Mouse (Mus musculus) heart, embryonic 16.5 days (tissue): Measurements from ENCODE around the gene Spsb1. TPM values are rescaled to one million over a fixed set of nuclear protein-coding genes. Genes with fewer than 3 reads are reported as not detected.

Source experiments
- ATAC-seq: fragments of 200-750 bp; cut with Nextera tagmentation; replicated peaks from 2 replicates; pipeline ENCODE4 v1.8.0; 2017; ENCODE audit warnings: moderate number of reproducible peaks; ENCODE audit not compliant: insufficient read depth, low FRiP score; ENCODE audit errors: extremely low read depth
- H3K27ac ChIP-seq: fragments of 300-500 bp; sonication (generic); 2 replicates; pipeline ENCODE4 v1.5.1; 2014; ENCODE audit warnings: mild to moderate bottlenecking, low read length, control low read depth, moderate library complexity
- H3K27me3 ChIP-seq: fragments of 300-500 bp; sonication (generic); 2 replicates; pipeline ENCODE4 v1.6.1; 2014; ENCODE audit warnings: low read length, mixed read lengths; ENCODE audit not compliant: control insufficient read depth, insufficient read depth
- H3K36me3 ChIP-seq: fragments of 300-500 bp; sonication (generic); 2 replicates; pipeline ENCODE4 v1.6.1; 2014; ENCODE audit not compliant: control insufficient read depth, insufficient read depth
- H3K4me1 ChIP-seq: fragments of 300-500 bp; sonication (generic); 2 replicates; pipeline ENCODE4 v1.6.1; 2014; ENCODE audit warnings: low read length, mixed read lengths; ENCODE audit not compliant: control insufficient read depth, insufficient read depth
- H3K4me2 ChIP-seq: fragments of 300-500 bp; sonication (generic); 2 replicates; pipeline ENCODE4 v1.6.1; 2014; ENCODE audit warnings: low read depth, mild to moderate bottlenecking, control low read depth, low read length
- H3K4me3 ChIP-seq: fragments of 300-500 bp; sonication (generic); 2 replicates; pipeline ENCODE4 v1.5.1; 2014; ENCODE audit warnings: mild to moderate bottlenecking, control low read depth, low read length
- H3K9ac ChIP-seq: fragments of 300-500 bp; sonication (generic); 2 replicates; pipeline ENCODE4 v1.6.1; 2014; ENCODE audit warnings: low read length, control low read depth
- H3K9me3 ChIP-seq: fragments of 300-500 bp; sonication (generic); replicated peaks from 2 replicates; pipeline ENCODE4 v1.6.1; 2016; ENCODE audit warnings: low read length; ENCODE audit not compliant: control insufficient read depth
- WGBS: fragments of 180-500 bp; shearing (Covaris S2); extraction: QIAGEN DNeasy Blood & Tissue Kit; methylation state at CpG from one replicate; pipeline ENCODE4 v1.1.7; 2014; 5-methylcytosine and 5-hydroxymethylcytosine counted together
- polyA plus RNA-seq: library from polyadenylated mRNA; unstranded; fragments of >200 nt; fragmentation: Nextera tagmentation; extraction: Ambion mirVana; gene quantifications from 2 replicates; pipeline ENCODE4 v1.2.1, GENCODE M21; 2015

Gene Spsb1
- polyA plus RNA-seq, 1 experiment from 2014 or later, result 12.4 TPM

GRCm38 (mm10) chr4:149850674-149851073 is 104.2 kb downstream of the Spsb1 start:
- Histone ChIP-seq H3K4me2 (no peak overlapping the region), H3K9me3 (no peaks in the 10 kb centered on the region), H3K4me3 (no peak overlapping the region), H3K4me1 (peaks cover 14% of the 10 kb centered on the region), H3K36me3 (no peaks in the 10 kb centered on the region), H3K9ac (no peak overlapping the region), H3K27ac (no peak overlapping the region), H3K27me3 (no peaks in the 10 kb centered on the region)
- ATAC-seq, result no peak
- WGBS, result 32% methylated on average over 10 of the region's 10 CpGs

GRCm38 (mm10) chr4:149850045-149850444 is 104.8 kb downstream of the Spsb1 start:
- WGBS, result 81% methylated on average over 7 of the region's 7 CpGs
- Histone ChIP-seq H3K27me3 (no peaks in the 10 kb centered on the region), H3K4me2 (no peak overlapping the region), H3K4me1 (peaks cover 12% of the 10 kb centered on the region), H3K4me3 (no peak overlapping the region), H3K36me3 (no peaks in the 10 kb centered on the region), H3K9ac (no peak overlapping the region), H3K9me3 (no peaks in the 10 kb centered on the region), H3K27ac (no peak overlapping the region)
- ATAC-seq, result no peak

DNA sequence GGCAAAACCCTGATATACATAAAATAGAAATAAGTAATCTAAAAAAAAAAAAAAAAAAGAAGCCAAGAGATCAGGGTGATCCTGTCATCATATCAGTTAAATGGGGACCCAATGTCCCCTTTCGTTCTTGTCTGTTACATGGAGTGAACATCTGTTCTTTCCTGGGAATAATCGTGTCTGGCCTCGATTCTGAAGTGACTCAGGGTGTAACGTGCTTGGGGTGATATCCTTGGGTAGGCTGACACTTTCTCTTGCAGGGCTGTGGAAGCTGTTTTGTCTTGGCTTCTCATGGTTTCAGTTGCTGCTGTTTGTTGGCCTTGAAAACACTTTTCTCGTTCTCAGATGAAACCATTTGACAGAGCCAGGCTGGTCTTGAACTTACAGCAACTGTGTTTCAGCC is 105.8 kb downstream of the Spsb1 start:
- ATAC-seq, result no peak
- H3K27ac ChIP-seq, result no peak overlapping the region
- H3K9ac ChIP-seq, result no peak overlapping the region
- 80% methylated on average over 5 of the region's 5 CpGs for WGBS
- no peaks in the 10 kb centered on the region for H3K9me3 ChIP-seq
- no peaks in the 10 kb centered on the region for H3K36me3 ChIP-seq
- peaks cover 6% of the 10 kb centered on the region; the same call in 1 of the 2 replicates for H3K4me1 ChIP-seq
- no peaks in the 10 kb centered on the region for H3K27me3 ChIP-seq
- no peak overlapping the region for H3K4me2 ChIP-seq
- no peak overlapping the region for H3K4me3 ChIP-seq

GRCm38 (mm10) chr4:149846861-149847631 is 107.8 kb downstream of the Spsb1 start:
- no peak overlapping the region for H3K9ac ChIP-seq
- H3K36me3 ChIP-seq, result no peaks in the 10 kb centered on the region
- H3K4me2 ChIP-seq, result no peak overlapping the region
- ATAC-seq, result no peak
- no peaks in the 10 kb centered on the region for H3K27me3 ChIP-seq
- H3K4me1 ChIP-seq, result peaks cover 6% of the 10 kb centered on the region; the same call in 1 of the 2 replicates
- no peak overlapping the region for H3K27ac ChIP-seq
- no peak overlapping the region for H3K4me3 ChIP-seq
- H3K9me3 ChIP-seq, result no peaks in the 10 kb centered on the region
- 69% methylated on average over 22 of the region's 22 CpGs for WGBS

Other genes starting within 250 kb of the Spsb1 start
- 46.4 and 52.3 TPM in 2 replicates for gene Tmem201, start 217.0 kb downstream of the Spsb1 start, polyA plus RNA-seq
- 6.5 TPM in 2 replicates for gene Slc25a33, start 180.8 kb downstream of the Spsb1 start, polyA plus RNA-seq
- 11.4 and 14.6 TPM in 2 replicates for gene H6pd, start 54.0 kb upstream of the Spsb1 start, polyA plus RNA-seq
- gene Gpr157, start 132.3 kb upstream of the Spsb1 start, polyA plus RNA-seq, result 4.3 and 4.5 TPM in 2 replicates
- gene Slc2a5, start 164.2 kb upstream of the Spsb1 start, polyA plus RNA-seq, result 0.49 and 0.77 TPM in 2 replicates
- gene Slc2a7, start 193.9 kb upstream of the Spsb1 start, polyA plus RNA-seq, result not detected in 2 replicates
- not detected in 2 replicates for gene Car6, start 246.3 kb upstream of the Spsb1 start, polyA plus RNA-seq